Mouse (Mus musculus) frontal cortex, postnatal 25 days (tissue): ENCODE measurements around the gene Elf1.

Experiments
- DNase-seq, 2 experiments: peaks; one replicate each; pipeline ENCODE4 v3.0.0; 2022; ENCODE audit warnings: low spot score in 2 of 2

Elf1 gene

DNA sequence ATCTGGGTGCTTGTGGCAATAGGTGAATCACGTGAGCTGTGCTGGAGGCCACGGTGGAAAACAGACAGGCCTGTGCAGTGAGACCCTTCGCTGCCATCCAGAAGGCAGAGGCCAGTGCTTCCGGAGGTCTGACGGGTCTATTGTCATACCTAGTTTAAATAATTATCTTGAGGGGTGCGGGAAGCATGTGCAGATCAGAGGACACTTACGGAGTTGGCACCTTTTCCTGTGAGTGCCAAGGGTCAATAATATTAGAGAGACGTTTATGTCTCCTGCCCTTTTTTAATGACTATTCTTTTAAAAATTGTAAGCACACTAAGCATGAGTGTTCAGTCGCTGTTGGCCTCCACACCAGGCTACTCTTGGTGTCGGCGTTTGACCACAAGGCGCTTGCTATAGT is 8.2 kb downstream of the Elf1 start:
- no peak for DNase-seq

DNA sequence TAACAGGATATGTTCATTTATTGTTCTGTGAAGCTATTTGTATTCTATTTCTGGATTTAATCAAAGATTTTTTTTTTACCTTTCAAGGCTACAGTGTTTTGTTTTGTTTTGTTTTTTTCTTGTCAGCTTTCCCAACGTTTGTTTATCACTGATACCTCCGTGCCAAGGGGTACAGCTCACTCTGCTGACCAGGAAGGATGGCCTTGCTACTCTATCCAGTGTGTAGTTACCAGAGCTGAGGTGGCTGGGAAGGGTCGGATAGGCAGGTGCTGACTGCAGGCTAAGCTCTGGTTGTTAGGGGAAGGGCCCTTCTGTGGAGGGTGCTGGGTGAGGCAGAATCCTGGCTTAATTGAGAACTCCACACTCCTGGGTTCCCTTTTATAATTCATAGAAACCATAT is 9.3 kb downstream of the Elf1 start:
- DNase-seq: no peak

DNA sequence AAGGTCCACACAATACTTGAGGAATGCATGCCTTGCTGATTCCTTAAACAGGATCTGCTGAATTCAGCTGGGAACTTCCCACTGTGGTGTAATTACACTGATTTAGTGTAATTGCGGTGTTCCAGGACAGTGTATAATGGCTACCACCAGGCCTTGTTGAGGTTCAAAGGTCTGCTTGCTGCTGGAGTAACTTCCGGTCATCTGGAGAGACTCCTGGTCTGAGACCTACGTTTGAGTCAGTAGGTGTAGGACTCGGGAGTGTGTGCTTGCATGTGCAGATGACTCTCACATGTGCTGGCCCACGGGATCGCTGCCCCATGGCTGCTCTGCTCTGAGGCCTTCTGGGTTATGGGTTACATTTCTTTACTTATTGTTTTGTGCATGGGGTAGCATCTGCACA is 13.4 kb downstream of the Elf1 start:
- DNase-seq: no peak

DNA sequence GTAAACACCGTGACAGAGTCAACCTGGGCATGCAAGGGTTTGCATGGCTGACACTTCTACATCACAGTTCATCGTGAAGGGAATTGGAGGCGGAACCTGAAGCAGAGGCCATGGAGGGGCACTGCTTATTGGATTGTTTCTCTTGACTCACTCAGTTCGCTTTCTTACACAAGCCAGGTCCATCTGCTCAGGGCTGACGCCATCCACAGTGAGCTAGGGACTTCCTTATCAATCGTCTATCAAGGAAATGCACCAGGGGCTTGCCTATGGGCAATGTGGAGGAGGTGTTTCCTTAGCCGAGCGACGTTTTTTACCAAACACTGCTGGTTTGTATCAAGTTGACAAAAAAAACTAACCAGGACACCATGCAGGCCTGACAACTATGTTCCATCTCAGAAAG is 18.3 kb downstream of the Elf1 start:
- DNase-seq: no peak

DNA sequence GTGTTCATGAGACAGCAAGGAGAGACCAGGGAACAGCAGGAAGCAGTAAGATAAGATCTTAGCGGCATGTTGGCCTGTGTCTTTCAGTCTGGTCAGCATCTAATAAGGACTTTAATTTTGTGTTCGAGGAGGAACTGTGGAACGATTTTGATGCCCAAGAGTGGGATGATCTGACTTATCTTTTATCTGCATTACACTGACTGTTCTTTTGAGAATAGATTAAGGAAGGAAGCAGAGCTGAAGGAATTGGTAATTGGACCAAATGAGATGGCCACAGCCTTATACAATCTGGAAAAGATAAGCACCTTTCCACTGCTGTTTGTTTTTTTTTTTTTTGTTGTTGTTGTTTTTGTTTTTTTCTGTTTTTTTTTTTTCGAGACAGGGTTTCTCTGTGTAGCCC is 19.8 kb downstream of the Elf1 start:
- no peak for DNase-seq

DNA sequence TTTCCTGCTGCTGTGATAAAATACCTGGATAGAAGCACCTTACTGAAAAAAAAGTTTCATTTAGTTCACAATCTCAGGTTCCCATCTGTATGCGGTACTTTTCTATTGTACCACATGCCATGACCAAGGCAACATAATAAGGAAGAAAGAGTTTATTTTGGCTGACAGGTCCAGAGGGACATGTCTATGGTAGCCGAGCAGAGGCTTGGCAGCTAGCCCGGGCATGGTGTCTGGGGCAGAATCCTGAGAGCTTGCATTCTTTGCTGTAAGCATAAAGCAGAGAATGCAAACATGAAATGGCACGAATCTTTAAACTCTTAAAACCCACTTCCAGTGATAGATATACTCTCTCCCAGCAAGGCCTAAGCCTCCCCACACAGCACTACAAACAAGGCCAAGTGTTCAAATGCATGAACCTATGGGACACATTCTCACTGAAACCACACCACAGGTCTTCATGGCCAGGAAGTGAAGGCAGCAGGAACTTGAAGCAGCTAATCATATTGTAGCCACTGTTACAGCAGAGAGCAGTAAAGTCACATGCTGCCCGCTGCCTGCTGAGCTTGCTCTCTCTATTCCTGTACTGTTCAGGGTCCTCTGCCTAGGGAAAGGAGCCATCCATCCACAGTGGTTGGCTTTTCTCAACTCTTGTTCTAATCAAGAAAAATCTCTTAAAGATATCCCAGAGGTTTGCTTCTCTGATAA is 22.5 kb downstream of the Elf1 start:
- DNase-seq: no peak

DNA sequence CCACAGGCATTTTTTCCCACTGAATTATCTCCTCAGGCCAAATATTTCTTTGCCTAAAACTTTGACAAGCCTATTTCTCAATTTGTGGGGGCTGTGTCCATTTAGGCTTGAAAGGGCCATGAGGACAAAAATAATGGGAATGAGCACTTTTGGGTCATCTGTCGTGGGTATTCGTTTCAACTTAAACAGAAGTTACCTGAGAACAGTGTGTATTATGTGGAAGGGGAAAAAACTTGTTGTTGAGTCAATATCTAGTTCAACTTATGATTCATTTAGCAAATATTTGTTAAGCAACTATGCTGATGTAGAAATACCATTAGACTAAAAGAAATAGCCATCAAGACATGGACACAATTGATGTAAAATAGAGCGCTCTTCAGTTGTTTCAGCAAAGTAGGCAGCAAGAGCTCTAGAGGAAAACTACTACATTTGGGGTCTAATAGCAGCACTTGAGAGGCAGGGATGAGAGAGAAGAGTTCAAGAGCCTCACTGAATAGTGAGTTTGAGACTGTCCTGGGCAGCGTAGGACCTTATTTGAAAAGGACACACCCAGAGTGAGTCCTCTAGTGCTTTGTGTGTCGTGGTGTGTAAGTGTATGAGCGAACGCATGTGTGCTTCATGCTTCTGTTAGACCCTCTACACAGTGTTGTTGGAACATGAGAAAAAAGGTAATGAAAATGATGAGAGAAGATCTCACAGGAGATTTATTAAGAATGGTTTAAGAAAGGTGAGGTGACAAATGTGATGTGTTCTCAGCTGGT is 23.4 kb downstream of the Elf1 start:
- DNase-seq: no peak

DNA sequence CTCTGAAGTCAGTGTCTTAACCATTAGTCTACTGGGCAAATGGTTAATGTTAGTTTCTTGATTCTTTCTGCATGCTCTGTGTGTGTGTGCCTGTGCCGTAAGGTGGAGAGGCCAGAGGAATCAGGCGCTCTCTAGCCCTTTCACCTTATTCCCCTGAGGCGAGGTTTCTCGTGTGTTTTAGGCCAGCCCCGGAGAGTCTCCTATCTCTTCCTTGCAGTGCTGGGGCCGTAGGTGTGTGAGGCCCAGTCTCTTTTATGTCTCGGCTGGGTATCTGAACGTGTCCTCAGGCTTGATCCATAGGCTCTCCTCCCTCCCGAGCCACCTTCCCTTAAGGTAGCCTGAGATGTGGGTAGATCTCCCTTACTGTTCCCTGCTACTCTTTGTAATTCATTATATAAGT is 25.2 kb downstream of the Elf1 start:
- no peak for DNase-seq

DNA sequence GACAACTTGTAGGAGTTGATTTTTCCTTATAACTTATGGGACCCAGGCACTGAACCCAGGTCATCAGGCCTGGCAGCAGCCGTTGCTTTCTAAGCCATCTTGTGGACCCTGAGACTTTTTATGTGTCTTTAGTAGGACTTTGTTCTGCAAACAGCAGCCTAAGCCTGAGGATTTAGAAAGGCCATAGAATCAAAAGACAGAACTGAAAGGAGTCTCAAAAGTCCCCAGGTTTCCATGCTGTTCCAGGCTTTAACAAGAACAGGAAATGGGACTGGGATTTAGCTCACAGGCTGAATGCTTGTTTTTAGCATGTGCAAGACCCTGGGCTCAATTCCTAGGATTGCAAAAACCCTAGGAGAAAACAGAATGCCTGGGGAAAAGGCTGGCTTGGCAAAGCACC is 26.9 kb downstream of the Elf1 start:
- no peak for DNase-seq

DNA sequence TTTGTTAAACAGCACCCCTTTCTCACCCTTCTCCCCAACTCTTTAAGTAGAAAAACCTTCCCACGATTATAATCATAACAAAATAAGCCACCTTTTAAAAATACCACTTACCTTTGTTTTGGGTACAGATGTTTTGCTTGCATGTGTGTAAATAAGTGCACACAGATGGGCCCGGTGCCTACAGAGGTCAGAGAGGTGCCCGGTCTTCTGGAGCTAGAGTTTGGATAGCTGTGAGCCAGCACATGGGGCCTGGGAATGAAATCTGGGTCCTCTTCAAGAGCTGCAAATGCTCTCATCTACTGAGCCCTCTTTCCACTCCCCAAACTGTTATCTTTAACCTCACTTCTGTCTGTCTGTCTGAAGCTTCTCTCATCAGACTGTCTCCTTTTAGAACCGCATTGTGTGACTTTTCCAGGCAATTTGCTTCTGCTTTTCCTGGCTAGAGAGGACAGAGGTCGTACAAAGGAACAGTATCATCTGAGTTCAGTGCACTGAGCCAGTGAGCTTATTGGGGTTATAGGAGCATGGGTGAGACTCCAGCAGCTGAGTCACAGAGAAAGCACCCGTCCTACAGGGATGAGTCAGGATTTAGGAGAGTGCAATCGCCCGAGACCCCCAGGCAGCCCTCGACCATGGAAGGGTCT is 27.8 kb downstream of the Elf1 start:
- no peak for DNase-seq

DNA sequence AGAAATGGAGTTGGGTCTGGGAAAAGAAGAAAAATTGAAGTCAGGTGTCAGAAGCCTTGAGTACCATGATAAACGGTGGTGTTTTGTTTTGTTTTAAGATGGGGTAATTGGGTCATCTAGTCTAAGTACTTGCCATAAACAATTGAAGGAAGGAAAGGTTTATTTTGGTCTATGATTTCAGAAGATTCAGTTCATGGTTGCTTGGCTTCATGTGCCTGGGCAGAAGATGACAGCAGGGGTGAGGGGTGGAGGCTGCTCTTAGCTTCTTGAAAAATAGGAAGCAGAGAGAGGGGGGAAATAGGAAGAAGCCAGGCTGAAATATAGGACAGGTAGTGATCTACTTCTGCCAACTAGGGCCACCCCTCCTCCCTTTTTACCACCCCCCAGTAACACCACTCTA is 30.5 kb downstream of the Elf1 start:
- no peak for DNase-seq

DNA sequence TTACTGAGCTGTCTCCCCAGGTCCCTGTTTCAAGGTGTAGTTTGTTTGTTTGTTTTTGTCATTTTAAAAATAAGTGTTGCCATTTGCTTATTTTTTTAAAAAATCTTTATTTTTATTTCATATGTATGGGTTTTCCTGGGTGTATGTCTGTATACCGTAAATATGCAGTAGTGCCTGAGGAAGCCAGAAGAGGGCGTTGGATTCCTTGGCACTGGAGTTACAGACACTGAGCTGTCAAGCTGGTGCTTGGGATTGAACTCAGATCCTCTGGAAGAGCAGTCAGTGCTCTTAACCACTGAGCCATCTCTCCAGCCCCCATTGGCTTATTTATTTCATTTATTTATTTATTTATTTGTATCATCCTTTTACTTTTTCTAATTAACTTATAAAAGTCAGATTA is 33.0 kb downstream of the Elf1 start:
- no peak for DNase-seq

DNA sequence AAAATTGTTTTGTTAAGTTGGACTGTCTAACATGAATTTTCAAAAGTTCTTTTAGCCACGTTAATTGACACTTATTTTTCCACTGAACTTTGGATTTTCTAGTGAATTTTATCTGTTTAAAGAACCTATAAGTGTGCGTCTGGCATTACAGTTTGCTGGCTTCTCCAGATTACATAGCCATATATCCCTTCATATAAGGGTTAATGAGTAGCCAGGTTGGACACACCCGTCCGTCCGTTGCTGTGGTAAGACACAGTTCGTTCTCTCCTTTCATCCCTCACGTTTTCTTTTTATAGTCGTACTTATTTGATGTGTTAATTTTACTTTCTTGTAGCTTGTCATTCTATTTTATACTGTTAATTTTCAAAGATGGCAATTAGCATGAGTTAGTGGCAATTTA is 34.1 kb downstream of the Elf1 start:
- DNase-seq: no peak

DNA sequence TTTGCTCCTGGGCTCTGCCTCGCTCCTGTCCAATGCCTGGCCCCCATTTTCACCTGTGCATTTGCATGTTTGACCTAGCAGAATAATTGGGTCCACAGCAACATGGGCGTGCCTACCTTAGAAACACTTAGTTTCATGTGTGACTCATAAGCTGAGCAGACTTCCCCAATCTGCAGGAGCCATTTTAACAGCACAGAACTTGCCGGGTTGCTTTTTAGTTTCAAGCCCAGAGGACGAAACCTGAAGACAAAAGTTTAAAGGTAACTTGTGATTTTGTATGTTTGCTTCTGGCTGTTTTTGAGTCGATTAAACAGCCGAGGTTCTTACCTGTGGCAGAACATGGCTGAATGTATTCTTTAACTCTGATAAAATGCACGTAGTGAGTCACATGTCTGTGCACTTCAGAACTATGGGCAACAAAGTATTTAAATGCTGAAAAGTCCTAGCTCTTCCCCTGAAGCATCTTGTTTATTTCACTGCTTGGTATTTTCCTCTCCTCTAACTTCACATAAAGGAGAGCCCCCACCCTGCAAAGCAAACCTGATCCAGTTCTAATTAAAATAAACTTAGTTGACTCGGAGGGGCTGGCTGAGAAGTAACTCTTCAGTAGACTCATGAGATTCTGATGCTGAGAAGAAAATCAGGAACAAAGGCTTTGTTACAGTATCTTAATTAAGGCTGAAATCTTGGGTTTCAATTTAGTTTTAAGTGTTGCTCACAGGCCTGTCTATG is 34.7 kb downstream of the Elf1 start:
- no peak for DNase-seq

DNA sequence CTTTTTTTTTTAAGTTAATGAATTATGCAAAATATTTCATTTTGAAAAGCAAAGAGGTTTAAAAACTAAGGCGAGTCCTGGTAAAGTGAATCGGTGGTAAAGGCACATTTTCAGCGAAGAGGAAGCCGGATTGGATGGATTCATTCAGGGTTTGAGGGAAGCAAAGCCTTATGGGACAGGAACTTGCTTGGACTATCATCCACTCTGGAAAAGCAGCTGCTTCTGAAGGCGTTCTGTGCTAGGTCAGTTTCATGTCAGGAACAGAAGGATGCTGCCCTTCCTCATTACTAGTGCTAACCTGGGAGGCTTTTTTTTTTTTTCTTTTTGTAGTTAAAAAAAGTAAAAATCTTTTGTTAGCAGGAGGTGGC is 35.2 kb downstream of the Elf1 start:
- no peak for DNase-seq

DNA sequence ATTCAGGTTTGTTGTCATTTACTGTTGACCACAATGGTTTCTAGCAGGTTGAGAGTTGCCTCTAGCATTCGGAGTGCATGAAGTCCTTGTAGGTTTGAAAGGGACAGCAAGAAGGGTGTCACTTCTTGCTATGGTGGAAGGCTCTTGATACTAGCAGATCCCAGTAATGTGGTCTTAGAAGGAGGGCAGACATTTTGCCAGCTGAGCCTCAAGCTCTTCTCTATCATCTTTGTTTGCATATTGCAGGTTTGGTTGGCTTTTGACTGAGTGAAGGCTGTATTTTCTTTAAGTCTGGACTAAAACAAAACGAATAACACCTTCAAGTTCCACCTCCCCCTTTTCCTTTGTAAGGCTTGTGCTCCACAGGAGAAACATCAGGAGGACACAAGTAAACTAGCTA is 35.8 kb downstream of the Elf1 start:
- DNase-seq: no peak

DNA sequence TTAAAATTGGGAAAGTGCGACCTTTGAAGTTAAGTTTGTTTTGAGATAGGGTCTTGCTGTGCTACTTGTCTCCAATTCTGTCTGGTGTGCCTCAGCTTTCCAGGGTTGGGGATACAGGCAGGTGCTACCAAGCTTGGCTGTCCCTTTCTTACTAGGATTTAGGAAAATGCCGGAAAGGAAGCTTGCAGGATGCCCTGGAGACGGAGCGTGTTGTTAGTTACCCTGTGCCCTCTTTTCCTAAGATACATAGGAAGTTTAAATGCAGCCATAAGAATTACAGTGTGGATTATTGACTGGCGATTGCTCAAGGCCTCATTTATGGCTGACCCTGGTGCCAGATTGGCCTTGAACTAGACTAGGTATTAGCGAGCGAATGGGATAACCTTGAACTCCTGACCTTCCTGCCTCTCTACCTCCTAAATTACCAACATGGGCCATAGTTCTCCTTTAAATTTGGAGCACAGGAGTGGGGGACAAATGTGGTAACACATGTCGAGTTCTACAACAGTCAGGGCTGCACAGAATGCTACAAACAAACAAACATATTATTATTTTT is 36.3 kb downstream of the Elf1 start:
- DNase-seq: no peak

DNA sequence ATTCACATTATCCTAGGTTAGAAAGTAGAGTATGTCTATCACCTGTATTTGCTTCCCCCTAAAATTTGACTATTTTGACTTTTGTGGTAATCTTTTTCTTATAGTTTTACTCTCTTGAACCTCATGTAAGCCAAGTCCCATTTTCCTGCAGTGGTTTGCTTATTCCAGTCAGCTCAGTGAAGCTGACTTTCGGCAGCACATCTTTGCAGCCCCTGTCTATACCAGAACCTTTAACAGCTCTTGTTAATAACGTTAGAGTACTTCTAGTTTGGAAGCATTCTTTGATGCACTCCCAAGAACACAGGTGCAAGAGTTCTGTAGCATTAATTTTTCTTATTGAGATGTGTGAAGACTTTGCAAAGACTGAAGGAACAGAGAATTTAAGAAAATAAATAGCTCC is 37.1 kb downstream of the Elf1 start:
- no peak for DNase-seq

DNA sequence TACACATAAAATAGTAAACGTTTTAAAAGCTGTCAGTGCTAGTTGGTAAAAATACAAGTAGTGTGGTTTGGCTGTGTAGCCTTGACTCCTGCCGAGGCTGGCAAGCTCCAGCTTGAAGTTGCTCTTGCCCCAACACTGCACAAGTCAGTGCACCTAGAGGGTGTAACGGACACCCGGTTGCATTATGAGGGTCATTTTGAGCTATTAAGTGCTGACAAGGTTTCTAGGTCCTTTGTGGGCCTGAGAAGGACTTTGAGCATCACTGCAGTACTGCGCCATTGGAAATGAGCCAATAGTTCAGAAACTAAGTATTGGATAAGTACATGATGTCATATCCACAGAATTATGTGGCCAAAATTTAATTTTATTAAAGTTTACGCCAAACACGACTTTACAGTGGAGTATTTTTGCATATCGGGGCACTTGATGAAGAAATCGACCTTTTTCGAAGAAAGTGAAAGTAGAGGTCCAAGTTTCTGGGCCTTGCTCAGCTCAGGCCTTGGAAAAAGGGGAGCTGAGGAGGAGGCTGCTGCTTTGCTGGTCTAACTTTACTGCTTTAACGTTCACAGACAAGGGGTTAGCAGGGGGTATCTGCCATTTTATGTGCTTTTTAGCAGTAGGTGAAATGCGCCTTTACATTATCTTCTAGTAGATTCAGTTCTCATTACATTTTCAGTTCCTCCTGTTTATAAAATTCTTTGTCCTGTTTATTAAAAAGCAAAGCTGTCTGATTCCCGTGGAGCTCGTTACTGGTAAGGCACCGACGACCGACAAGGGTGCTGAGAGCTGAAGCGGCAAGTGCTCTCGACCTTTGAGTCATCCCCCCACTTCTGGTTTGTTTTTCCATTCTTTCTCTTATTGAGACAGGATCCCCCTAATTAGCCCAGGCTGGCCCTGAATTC is 38.0 kb downstream of the Elf1 start:
- DNase-seq: no peak

DNA sequence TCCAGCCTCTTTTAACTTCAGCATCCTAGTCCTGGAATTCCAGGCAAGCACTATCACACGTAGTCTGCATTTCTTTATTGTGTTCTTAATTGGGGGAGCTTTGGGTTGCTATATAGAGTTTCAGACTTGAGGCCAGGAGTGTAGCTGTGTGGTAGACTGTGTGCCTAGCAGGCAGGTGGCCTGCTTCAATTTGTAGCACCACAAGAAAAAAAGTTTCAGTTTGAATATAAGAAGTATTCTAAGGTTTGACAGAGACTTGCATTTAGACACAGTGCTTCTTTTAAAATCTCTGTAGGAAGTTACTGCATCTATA is 38.6 kb downstream of the Elf1 start:
- DNase-seq: no peak

DNA sequence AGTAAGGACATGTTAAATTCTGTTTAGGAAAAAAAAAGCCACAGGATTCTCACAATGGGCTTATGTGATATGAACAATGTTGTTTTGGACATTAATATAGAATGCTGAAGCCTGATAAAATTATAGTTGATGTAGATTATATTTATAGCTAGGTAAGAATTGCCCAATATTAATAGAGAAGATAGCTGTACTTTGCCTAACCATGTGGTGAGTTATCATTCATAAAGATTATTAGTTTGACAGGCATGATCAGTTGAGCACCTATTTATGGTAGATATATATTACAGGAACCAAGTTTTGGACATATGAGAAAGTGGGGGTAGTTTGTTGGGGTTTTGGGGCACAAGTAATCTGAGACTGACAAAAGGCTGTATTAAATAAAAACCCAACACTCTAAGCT is 39.6 kb downstream of the Elf1 start:
- DNase-seq: no peak
